Mouse (Mus musculus) stomach, embryonic 14.5 days (tissue): Measurements from ENCODE around the gene Grap2. TPM values are rescaled to one million over a fixed set of nuclear protein-coding genes. Genes with fewer than 3 reads are reported as not detected.

Source experiments
- ATAC-seq: fragments of 200-750 bp; cut with Nextera tagmentation; 2 replicates; pipeline ENCODE4 v1.8.0; 2017; ENCODE audit warnings: low read depth, moderate TSS enrichment; ENCODE audit not compliant: insufficient number of reproducible peaks, insufficient read depth, low FRiP score
- H3K27ac ChIP-seq: fragments of 300-500 bp; sonication (generic); 2 replicates; pipeline ENCODE4 v1.5.1; 2014; ENCODE audit warnings: mild to moderate bottlenecking, low read length, moderate library complexity, mixed read lengths
- H3K27me3 ChIP-seq: fragments of 300-500 bp; sonication (generic); 2 replicates; pipeline ENCODE4 v1.6.1; 2014; ENCODE audit warnings: low read length, control low read depth, mixed read lengths; ENCODE audit not compliant: control insufficient read depth, insufficient read depth
- H3K36me3 ChIP-seq: fragments of 300-500 bp; sonication (generic); 2 replicates; pipeline ENCODE4 v1.6.1; 2014; ENCODE audit warnings: mild to moderate bottlenecking, control low read depth, low read length, moderate library complexity, mixed read lengths; ENCODE audit not compliant: control insufficient read depth, insufficient read depth
- H3K4me1 ChIP-seq: fragments of 300-500 bp; sonication (generic); 2 replicates; pipeline ENCODE4 v1.6.1; 2014; ENCODE audit warnings: low read length, control low read depth, mixed read lengths; ENCODE audit not compliant: control insufficient read depth, insufficient read depth
- H3K4me2 ChIP-seq: fragments of 300-500 bp; sonication (generic); replicated peaks from 2 replicates; pipeline ENCODE4 v1.6.1; 2014; ENCODE audit warnings: low read depth, low read length, control low read depth
- H3K4me3 ChIP-seq: fragments of 300-500 bp; sonication (generic); 2 replicates; pipeline ENCODE4 v1.5.1; 2014; ENCODE audit warnings: low read depth, low read length, control low read depth
- H3K9ac ChIP-seq: fragments of 300-500 bp; sonication (generic); replicated peaks from 2 replicates; pipeline ENCODE4 v1.6.1; 2014; ENCODE audit warnings: low read depth, mild to moderate bottlenecking, control low read depth, low read length, moderate library complexity, mixed read lengths
- H3K9me3 ChIP-seq: fragments of 300-500 bp; sonication (generic); 2 replicates; pipeline ENCODE4 v1.6.1; 2016; ENCODE audit warnings: low read depth, low read length, control low read depth; ENCODE audit not compliant: control insufficient read depth
- WGBS: fragments of 180-500 bp; shearing (Covaris S2); extraction: QIAGEN DNeasy Blood & Tissue Kit; methylation state at CpG from one replicate; pipeline ENCODE4 v1.1.7; 2014; 5-methylcytosine and 5-hydroxymethylcytosine counted together
- polyA plus RNA-seq: library from polyadenylated mRNA; unstranded; fragments of >200 nt; fragmentation: Nextera tagmentation; extraction: Ambion mirVana; gene quantifications from 2 replicates; pipeline ENCODE4 v1.2.1, GENCODE M21; 2014

Gene Grap2
- polyA plus RNA-seq, 1 experiment from 2014 or later: 0.97 TPM

GRCm38 (mm10) chr15:80601456-80601855, 29.1 kb downstream of the Grap2 start:
- WGBS: 69% methylated on average over 7 of the region's 7 CpGs
- Histone ChIP-seq H3K4me2 (no peak overlapping the region), H3K27me3 (no peaks in the 10 kb centered on the region), H3K4me3 (no peak overlapping the region), H3K9ac (no peak overlapping the region), H3K9me3 (no peaks in the 10 kb centered on the region), H3K27ac (no peak overlapping the region), H3K4me1 (peaks cover 7% of the 10 kb centered on the region; the same call in 1 of the 2 replicates), H3K36me3 (no peaks in the 10 kb centered on the region)
- ATAC-seq: no peak

- H3K36me3 ChIP-seq: no peaks in the 10 kb centered on the region
- H3K4me3 ChIP-seq: no peak overlapping the region
- no peaks in the 10 kb centered on the region for H3K27me3 ChIP-seq
- H3K9me3 ChIP-seq: no peaks in the 10 kb centered on the region
- no peak overlapping the region for H3K27ac ChIP-seq
- H3K4me1 ChIP-seq: peaks cover 7% of the 10 kb centered on the region; the same call in 1 of the 2 replicates
- WGBS: 68% methylated on average over 7 of the region's 7 CpGs
- no peak for ATAC-seq
- H3K9ac ChIP-seq: no peak overlapping the region
- H3K4me2 ChIP-seq: no peak overlapping the region
These were observed 30.1 kb downstream of the Grap2 start for GRCm38 (mm10) chr15:80602487-80602886.

DNA sequence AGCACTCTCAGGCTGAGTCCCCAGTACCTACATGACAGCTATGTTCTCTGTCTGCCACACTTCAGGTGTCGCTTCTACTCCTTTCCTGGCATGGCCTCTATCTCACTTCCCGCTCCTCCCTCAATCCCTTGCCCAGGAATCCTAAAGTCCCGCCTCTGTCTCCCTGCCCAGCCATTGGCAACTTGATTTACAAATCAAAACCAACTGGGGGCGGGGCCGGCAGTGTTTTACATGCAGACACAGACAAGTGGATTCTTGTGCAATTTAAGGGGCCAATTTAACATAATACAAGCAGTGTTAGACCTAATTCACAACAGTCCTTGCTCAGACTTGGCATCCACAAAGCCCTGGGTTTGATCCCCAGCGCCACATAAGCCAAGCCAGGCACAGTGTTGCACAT, 31.6 kb downstream of the Grap2 start:
- no peak overlapping the region for H3K4me3 ChIP-seq

GRCm38 (mm10) chr15:80607970-80608369, 35.6 kb downstream of the Grap2 start:
- ATAC-seq: no peak
- no peaks in the 10 kb centered on the region for H3K4me1 ChIP-seq
- no peaks in the 10 kb centered on the region for H3K9me3 ChIP-seq
- H3K36me3 ChIP-seq: no peaks in the 10 kb centered on the region
- H3K4me3 ChIP-seq: no peak overlapping the region
- no peak overlapping the region for H3K9ac ChIP-seq
- no peak overlapping the region for H3K4me2 ChIP-seq
- H3K27ac ChIP-seq: no peak overlapping the region
- no peaks in the 10 kb centered on the region for H3K27me3 ChIP-seq
- 69% methylated on average over 3 of the region's 3 CpGs for WGBS

More for the DNA sequence above, 31.6 kb downstream of the Grap2 start:
- H3K27ac ChIP-seq: no peak overlapping the region
- no peak overlapping the region for H3K9ac ChIP-seq
- peaks cover 5% of the 10 kb centered on the region; the same call in 1 of the 2 replicates for H3K4me1 ChIP-seq
- no peaks in the 10 kb centered on the region for H3K36me3 ChIP-seq
- no peak overlapping the region for H3K4me2 ChIP-seq
- no peak for ATAC-seq
- 84% methylated on average over 6 of the region's 6 CpGs for WGBS
- no peaks in the 10 kb centered on the region for H3K9me3 ChIP-seq
- H3K27me3 ChIP-seq: no peaks in the 10 kb centered on the region

GRCm38 (mm10) chr15:80610335-80610734, 37.9 kb downstream of the Grap2 start:
- Histone ChIP-seq H3K9ac (no peak overlapping the region), H3K4me1 (0 out of 2 replicates have a peak, but pooled peaks cover 3% of the 10 kb centered on the region), H3K4me2 (no peak overlapping the region), H3K4me3 (no peak overlapping the region), H3K27ac (no peak overlapping the region), H3K36me3 (no peaks in the 10 kb centered on the region), H3K9me3 (no peaks in the 10 kb centered on the region), H3K27me3 (no peaks in the 10 kb centered on the region)
- ATAC-seq: no peak
- WGBS: 70% methylated on average over 2 of the region's 2 CpGs

DNA sequence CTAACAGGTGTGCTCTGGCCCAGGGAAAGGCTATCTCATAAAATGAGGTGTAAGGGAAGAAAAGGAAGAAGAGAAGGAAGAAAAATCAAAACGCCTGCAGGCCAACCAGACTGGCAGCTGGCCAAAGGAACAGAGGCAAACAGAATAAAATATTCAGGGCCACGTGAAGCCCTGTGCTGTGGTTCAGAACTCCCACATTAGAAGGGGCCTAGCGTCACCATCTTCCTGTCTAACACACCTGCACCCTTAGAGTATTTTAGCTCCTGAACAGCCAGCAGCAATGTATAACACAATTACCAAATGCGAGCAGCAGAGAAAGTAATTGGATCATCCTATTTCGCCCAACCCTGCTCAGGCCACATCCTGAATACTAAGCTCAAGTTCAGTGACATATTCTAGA, 39.1 kb downstream of the Grap2 start:
- Histone ChIP-seq H3K36me3 (no peaks in the 10 kb centered on the region), H3K9me3 (no peaks in the 10 kb centered on the region), H3K4me3 (no peak overlapping the region), H3K4me1 (0 out of 2 replicates have a peak, but pooled peaks cover 8% of the 10 kb centered on the region), H3K9ac (no peak overlapping the region), H3K27me3 (0 out of 2 replicates have a peak, but pooled peaks cover 3% of the 10 kb centered on the region), H3K27ac (no peak overlapping the region), H3K4me2 (no peak overlapping the region)
- ATAC-seq: no peak
- WGBS: 75% methylated on average over 5 of the region's 5 CpGs

DNA sequence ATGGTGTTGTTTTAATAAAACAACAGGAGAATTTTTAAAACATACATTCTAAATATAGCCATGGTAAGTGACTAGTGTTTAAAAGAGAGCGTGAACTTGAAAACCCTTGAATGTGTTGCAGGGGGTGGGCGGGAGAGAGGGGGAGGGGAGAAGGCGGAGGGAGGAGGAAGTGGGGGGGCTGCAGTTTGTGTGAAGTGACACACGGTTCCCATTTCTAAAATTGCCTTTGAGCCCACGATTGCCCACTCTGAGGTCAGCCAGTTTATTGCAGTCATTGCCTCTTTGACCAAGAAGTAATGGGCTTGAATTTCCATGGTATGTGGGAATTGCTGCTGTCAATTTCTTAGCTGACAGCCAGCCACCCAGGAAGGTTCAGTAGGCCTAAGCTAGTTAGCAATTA, 41.5 kb downstream of the Grap2 start:
- 61% methylated on average over 5 of the region's 5 CpGs for WGBS

DNA sequence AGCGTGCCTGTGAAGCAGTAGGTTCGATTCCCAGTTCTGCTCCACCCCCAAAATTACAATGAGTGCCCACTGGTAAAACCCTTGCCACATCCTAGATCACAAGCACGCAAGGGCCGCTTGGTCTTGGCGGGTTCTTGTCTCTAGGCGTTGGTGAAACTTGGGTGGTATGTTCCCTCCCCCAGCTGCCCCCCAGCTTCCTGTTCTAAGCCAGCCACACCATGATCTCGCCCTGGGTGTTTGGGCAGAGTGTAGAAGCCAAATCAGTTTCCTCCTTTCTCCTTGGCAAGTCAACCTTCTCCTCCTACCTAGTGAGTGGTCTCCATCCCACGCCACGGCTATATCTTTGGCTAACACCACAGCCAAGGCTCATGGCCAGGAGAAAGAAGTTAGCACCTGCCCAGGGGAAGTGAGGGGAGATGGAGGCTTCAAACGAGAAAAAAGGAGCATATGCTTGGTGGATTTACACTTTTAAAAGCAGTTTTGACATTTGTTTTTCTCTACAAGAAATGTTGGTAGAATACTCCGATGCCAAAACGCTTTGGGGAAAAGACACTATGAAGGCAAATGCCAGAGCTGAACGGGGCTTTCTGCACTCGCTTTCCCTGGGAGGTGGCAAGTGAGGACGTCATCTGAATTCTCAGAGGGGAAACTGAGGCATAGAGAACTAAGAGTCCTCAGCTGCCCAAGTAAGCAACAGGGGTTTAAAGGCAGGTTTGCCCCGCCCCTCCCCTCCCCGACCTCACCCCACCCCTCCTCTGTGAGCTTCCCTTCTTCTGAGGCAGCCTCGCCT, 42.3 kb downstream of the Grap2 start:
- H3K27ac ChIP-seq: no peak overlapping the region
- no peaks in the 10 kb centered on the region for H3K36me3 ChIP-seq
- H3K4me3 ChIP-seq: no peak overlapping the region
- 0 out of 2 replicates have a peak, but pooled peaks cover 8% of the 10 kb centered on the region for H3K4me1 ChIP-seq
- H3K27me3 ChIP-seq: 0 out of 2 replicates have a peak, but pooled peaks cover 3% of the 10 kb centered on the region
- no peaks in the 10 kb centered on the region for H3K9me3 ChIP-seq
- 66% methylated on average over 18 of the region's 18 CpGs for WGBS
- H3K9ac ChIP-seq: no peak overlapping the region
- no peak for ATAC-seq
- no peak overlapping the region for H3K4me2 ChIP-seq

More for the DNA sequence above, 41.5 kb downstream of the Grap2 start:
- Histone ChIP-seq H3K36me3 (no peaks in the 10 kb centered on the region), H3K27ac (no peak overlapping the region), H3K4me2 (no peak overlapping the region), H3K9ac (no peak overlapping the region), H3K4me3 (no peak overlapping the region), H3K9me3 (no peaks in the 10 kb centered on the region), H3K27me3 (0 out of 2 replicates have a peak, but pooled peaks cover 3% of the 10 kb centered on the region), H3K4me1 (0 out of 2 replicates have a peak, but pooled peaks cover 8% of the 10 kb centered on the region)
- ATAC-seq: no peak
